Mouse (Mus musculus): ENCODE results near the gene Antxrl.

Antxrl gene

DNA sequence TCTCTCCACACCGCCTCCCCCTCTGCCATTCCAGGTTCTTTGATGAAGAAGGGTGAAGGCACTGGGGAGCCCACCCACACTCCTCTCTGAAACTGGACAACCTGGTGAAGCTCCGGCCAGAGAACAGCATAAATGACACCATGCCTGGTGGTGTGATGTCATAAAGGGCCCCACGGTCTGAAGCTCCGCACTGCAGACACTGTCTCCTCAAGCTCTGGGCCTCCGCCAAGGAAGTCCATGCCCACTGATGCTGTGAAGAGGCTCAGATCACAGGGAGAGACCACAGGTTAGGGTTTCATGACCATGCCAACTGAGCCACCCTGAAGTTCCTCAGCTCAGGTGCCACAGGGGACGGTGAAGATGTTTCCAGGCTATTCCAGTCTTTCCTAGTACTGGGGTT is at the start of gene Antxrl:
TSS of gene Antxrl (plus strand) at position 192 of the 400 bp plus-strand sequence.
- no peak for TF ChIP-seq GATA4 (IDR thresholded peaks at IDR 0.05; ENCODE audit: insufficient replicate concordance, low read length)

DNA sequence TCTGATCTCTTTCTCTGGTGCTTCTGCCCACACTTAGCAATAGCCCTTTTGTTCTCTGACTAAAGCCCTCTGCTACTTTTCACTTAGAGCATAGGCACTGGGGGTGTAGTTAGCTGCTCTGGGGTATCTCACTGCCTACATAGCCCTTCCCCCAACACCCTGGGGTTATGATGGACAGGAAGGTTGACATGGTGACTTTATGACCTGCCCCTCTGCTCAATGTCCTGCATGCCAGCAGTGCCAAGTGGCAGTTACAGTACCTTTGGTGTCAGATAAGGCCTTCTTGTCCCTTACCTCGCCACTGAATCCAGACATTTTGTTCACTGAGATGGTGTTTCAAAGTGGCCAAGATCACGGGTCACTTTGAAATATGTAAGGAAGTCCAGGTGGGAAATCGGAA is 37.4 kb upstream of the Antxrl start, which contains the start of gene Gm30083:
TSS of gene Gm30083 (minus strand) at position 120 of the 400 bp plus-strand sequence.
- no peak for TF ChIP-seq GATA4 (IDR thresholded peaks at IDR 0.05; ENCODE audit: insufficient replicate concordance, low read length)

- no peak for TF ChIP-seq GATA4 (IDR thresholded peaks at IDR 0.05; ENCODE audit: insufficient replicate concordance, low read length)
These were observed 36.1 kb upstream of the Antxrl start, which contains the start of gene Gm5460 for GRCm38 (mm10) chr14:34016381-34016780. Gene Gm5460, plus strand, starts transcription at chr14:34016758.

GRCm38 (mm10) chr14:34016938-34017337 is 35.6 kb upstream of the Antxrl start:
- TF ChIP-seq GATA4 (IDR thresholded peaks at IDR 0.05; ENCODE audit: insufficient replicate concordance, low read length) = no peak

DNA sequence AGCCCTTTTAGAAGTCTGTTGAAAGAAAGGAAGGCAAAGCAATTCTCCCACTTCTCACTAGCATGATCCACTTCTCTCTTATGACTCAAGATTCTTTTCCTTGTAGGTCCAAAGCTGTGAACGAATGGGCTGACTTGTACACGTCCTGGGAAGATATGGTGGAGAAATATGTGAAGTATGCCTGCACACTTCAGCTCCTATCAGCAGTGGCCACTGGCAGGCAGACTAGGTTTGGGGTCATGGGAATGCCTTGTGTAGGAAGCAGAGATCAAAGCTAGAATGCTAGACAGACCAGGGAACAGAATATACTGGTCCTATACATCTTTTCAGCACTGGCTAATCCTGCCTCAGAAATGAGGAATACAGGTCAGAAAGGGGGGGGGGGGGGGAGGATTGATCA is 25.8 kb upstream of the Antxrl start:
- no peak for TF ChIP-seq GATA4 (IDR thresholded peaks at IDR 0.05; ENCODE audit: insufficient replicate concordance, low read length)

DNA sequence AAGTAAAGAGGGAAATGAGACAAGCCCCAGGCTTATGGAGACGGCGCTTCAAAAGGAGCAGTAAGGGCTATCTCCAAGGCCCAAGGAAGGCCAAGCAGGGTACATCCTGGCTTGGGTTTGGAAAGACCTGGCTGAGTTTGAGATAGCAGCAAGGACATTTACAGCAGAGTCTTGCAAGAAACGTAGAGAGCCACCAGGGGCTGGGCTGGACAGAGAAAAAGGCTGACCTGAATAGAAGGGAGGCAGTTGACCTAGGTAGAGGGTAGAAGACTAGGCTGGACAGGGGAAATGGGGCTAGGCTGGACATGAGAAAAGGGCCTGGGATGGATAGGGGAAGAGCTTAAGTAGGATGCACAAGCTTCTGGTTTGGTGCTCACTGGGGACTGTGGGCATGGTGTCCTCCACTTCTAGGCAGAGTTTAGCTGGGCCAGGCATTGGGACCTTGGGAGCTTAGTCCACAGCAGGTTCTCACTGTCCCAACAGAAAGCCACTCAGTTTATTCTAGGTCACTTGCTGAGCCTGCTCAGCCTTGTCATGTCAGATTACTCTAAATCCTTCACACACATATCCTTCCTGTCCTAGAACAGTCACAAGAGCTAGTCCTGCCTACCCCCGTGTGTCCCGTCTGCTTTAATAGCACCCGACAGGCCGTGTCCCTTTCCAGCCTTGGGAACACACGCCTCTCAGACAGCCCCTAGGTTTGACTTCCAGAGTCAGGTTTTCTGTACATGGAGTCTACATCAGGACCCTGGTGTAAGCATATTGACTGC is 18.5 kb upstream of the Antxrl start:
- no peak for TF ChIP-seq GATA4 (IDR thresholded peaks at IDR 0.05; ENCODE audit: insufficient replicate concordance, low read length)

GRCm38 (mm10) chr14:34041241-34041640 is 11.3 kb upstream of the Antxrl start:
- TF ChIP-seq GATA4 (IDR thresholded peaks at IDR 0.05; ENCODE audit: insufficient replicate concordance, low read length) = no peak

DNA sequence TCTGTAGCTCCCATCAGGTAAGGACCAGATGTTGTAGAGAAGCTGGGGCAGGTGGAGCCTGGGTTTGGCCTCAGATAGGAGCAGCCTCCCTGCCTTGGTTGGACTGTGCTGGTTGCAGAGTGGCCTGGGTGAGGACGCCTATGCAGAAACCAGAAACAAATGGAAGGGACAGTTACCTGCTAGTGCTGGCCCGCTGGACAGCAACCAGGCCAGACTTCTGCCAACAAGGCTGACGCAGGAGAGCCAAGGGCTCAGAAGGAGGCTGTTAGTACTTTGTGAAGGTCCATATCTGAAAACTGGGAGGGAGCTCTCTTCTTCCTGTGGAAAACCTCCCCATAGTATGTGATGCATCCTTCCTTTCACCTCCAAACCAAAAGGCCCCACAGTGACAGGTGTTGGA is 9.2 kb upstream of the Antxrl start:
- no peak for TF ChIP-seq GATA4 (IDR thresholded peaks at IDR 0.05; ENCODE audit: insufficient replicate concordance, low read length)

DNA sequence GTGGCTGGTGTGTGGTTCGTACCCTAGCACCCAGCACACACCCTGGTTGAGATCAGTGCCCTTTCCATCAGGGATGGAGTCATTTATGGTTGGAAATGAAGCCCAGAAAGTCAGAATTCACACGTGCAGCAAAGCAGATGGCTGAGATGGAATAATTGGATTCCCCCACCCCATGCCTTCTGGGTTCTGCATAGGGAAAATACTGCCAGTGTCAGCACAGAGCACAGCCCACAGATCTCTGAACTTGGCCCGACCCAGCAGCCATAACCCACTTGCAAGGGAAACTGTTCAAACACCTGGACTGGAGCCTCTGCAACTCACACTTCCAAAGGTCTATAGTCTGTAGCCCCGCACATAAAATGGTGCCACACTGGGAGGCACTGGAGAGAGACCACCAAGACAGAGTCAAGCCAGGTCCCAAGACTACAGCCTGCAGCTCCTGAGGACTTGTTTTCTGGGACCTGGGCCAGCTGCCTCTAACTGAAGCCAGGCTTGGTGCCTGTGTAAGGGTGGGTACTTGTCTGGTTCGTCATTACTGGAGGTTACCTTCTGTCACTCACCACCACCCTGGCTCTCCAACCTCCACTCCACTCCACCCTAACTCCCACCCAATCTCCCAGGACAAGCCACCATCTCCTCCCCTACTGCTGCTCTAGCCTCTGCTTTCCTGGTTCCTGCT is 2.3 kb upstream of the Antxrl start:
- no peak for TF ChIP-seq GATA4 (IDR thresholded peaks at IDR 0.05; ENCODE audit: insufficient replicate concordance, low read length)

GRCm38 (mm10) chr14:34071665-34072064 is 19.2 kb downstream of the Antxrl start:
- TF ChIP-seq GATA4 (IDR thresholded peaks at IDR 0.05; ENCODE audit: insufficient replicate concordance, low read length) = no peak

GRCm38 (mm10) chr14:34075346-34075745 is 22.8 kb downstream of the Antxrl start:
- no peak for TF ChIP-seq GATA4 (IDR thresholded peaks at IDR 0.05; ENCODE audit: insufficient replicate concordance, low read length)

DNA sequence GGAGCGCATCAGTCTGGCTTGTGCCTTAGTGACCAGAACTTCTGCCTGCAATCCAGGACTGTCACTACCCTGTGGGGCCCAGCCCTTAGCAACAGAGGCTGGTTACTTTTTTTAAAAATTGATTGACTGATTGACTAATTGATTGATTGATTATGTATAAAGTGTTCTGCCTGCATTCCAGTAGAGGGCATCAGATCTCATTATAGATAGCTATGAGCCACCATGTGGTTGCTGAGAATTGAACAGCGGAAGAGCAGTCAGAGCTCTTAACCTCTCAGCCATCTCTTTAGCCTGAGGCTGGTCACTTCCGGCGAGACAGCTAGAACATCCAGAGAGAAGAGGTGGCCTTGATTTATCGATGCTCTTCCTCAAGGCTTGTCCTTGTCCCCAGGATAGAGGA is 24.7 kb downstream of the Antxrl start:
- no peak for TF ChIP-seq GATA4 (IDR thresholded peaks at IDR 0.05; ENCODE audit: insufficient replicate concordance, low read length)

- TF ChIP-seq GATA4 (IDR thresholded peaks at IDR 0.05; ENCODE audit: insufficient replicate concordance, low read length) = no peak
These were observed 25.8 kb downstream of the Antxrl start for GRCm38 (mm10) chr14:34078293-34078692.

- TF ChIP-seq GATA4 (IDR thresholded peaks at IDR 0.05; ENCODE audit: insufficient replicate concordance, low read length) = no peak
These were observed 28.0 kb downstream of the Antxrl start for GRCm38 (mm10) chr14:34080321-34080997.

GRCm38 (mm10) chr14:34085731-34086130 is 33.2 kb downstream of the Antxrl start, which contains the start of gene Anxa8:
Gene Anxa8, plus strand, starts transcription at chr14:34085981.
- TF ChIP-seq GATA4 (IDR thresholded peaks at IDR 0.05; ENCODE audit: insufficient replicate concordance, low read length) = no peak

GRCm38 (mm10) chr14:34086806-34087205 is 34.3 kb downstream of the Antxrl start:
- no peak for TF ChIP-seq GATA4 (IDR thresholded peaks at IDR 0.05; ENCODE audit: insufficient replicate concordance, low read length)

Measured in liver, adult (tissue).